Mouse (Mus musculus): ENCODE results near the gene Tbpl1.

The Tbpl1 gene

GRCm38 (mm10) chr10:22710173-22710777, 21.5 kb downstream of the Tbpl1 start:
- no peak for DNase-seq (ENCODE audit: low read depth in 1 of 2, low spot score in 2 of 2)

GRCm38 (mm10) chr10:22708190-22708843, 23.4 kb downstream of the Tbpl1 start:
- DNase-seq (ENCODE audit: low read depth in 1 of 2, low spot score in 2 of 2): no peak

GRCm38 (mm10) chr10:22703844-22704243, 27.9 kb downstream of the Tbpl1 start:
- no peak for DNase-seq (ENCODE audit: low read depth in 1 of 2, low spot score in 2 of 2)

- no peak for DNase-seq (ENCODE audit: low read depth in 1 of 2, low spot score in 2 of 2)
These were observed 30.0 kb downstream of the Tbpl1 start for GRCm38 (mm10) chr10:22701485-22702315.

GRCm38 (mm10) chr10:22700773-22701172, 31.0 kb downstream of the Tbpl1 start:
- DNase-seq (ENCODE audit: low read depth in 1 of 2, low spot score in 2 of 2): no peak

GRCm38 (mm10) chr10:22699487-22700335, 32.0 kb downstream of the Tbpl1 start:
- DNase-seq (ENCODE audit: low read depth in 1 of 2, low spot score in 2 of 2): peak; percentile 25 to 36

GRCm38 (mm10) chr10:22698158-22698953, 33.4 kb downstream of the Tbpl1 start:
- DNase-seq (ENCODE audit: low read depth in 1 of 2, low spot score in 2 of 2): no peak

- DNase-seq (ENCODE audit: low read depth in 1 of 2, low spot score in 2 of 2): no peak
These were observed 34.9 kb downstream of the Tbpl1 start for GRCm38 (mm10) chr10:22696864-22697263.

- no peak for DNase-seq (ENCODE audit: low read depth in 1 of 2, low spot score in 2 of 2)
These were observed 35.5 kb downstream of the Tbpl1 start for GRCm38 (mm10) chr10:22696236-22696635.

- no peak for DNase-seq (ENCODE audit: low read depth in 1 of 2, low spot score in 2 of 2)
These were observed 55.7 kb downstream of the Tbpl1 start for GRCm38 (mm10) chr10:22675848-22676630.

GRCm38 (mm10) chr10:22674176-22674575, 57.6 kb downstream of the Tbpl1 start:
- no peak for DNase-seq (ENCODE audit: low read depth in 1 of 2, low spot score in 2 of 2)

GRCm38 (mm10) chr10:22668509-22668908, 63.2 kb downstream of the Tbpl1 start:
- no peak for DNase-seq (ENCODE audit: low read depth in 1 of 2, low spot score in 2 of 2)

GRCm38 (mm10) chr10:22660286-22661000, 71.3 kb downstream of the Tbpl1 start:
- DNase-seq (ENCODE audit: low read depth in 1 of 2, low spot score in 2 of 2): no peak

- DNase-seq (ENCODE audit: low read depth in 1 of 2, low spot score in 2 of 2): no peak
These were observed 72.4 kb downstream of the Tbpl1 start for GRCm38 (mm10) chr10:22659386-22659725.

GRCm38 (mm10) chr10:22658534-22659385, 73.0 kb downstream of the Tbpl1 start:
- DNase-seq (ENCODE audit: low read depth in 1 of 2, low spot score in 2 of 2): no peak
